Mouse (Mus musculus) olfactory bulb, adult 2 months (tissue): ENCODE results near the gene Tcf19.

Experiments used
- CTCF ChIP-seq: fragments of 200-500 bp; IDR thresholded peaks from 2 replicates; pipeline ENCODE4 v1.5.1; 2012; ENCODE audit warnings: low read depth, mild to moderate bottlenecking, low read length, moderate library complexity; ENCODE audit not compliant: insufficient read depth
- POLR2A ChIP-seq: fragments of 200-500 bp; IDR thresholded peaks from 2 replicates; pipeline ENCODE4 v1.6.1; 2012; ENCODE audit warnings: mild to moderate bottlenecking, low read depth, low read length, moderate library complexity; ENCODE audit not compliant: insufficient read depth

GRCm38 (mm10) chr17:35512916-35513626 lies 3.6 kb downstream of the Tcf19 start:
- TF ChIP-seq CTCF (no peak), POLR2A (no peak)
